Mouse (Mus musculus): ENCODE measurements around the gene Dctd.

DNA sequence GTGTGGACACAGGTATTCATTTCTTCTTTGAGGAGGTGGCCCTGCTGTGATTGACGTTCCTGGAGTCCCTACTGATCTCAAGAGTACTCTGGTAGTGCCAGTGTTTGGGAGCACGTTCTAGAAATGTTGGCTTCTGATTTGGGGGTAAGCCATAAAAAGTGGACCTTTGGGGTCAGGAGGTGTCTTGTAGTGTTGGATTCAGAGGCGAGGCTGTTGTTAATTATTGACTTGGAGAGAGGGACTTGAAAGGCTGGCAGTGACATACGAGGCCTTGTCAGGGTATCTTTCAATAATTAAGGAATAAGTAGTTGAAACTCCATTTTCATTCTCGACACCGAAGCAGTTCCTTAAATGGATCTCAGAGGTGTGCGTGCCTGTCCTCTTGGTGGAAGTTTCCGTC lies 31.4 kb downstream of the Dctd start:
- TF ChIP-seq POLR2A (IDR thresholded peaks at IDR 0.05; ENCODE audit: insufficient read depth, low read length) (no peak), CTCF (IDR thresholded peaks at IDR 0.05; ENCODE audit: low read depth, low read length) (no peak), EP300 (IDR thresholded peaks at IDR 0.05; ENCODE audit: insufficient read depth, low read depth, low read length) (no peak)

Measured in ES-Bruce4 (cell line).